Mouse (Mus musculus): ENCODE data around the gene AC124108.1. TPM values are rescaled to one million over a fixed set of nuclear protein-coding genes. Genes with fewer than 3 reads are reported as not detected.

AC124108.1 gene
- polyA plus RNA-seq, 1 experiment from 2014 or later, result 0.35 TPM

- no peaks in the 10 kb centered on the region for H3K4me1 ChIP-seq (ENCODE audit: control insufficient read depth, insufficient read depth, low read length)
- H3K36me3 ChIP-seq (ENCODE audit: control insufficient read depth, insufficient read depth, low read length), result no peaks in the 10 kb centered on the region
- no peaks in the 10 kb centered on the region for H3K27me3 ChIP-seq (ENCODE audit: control insufficient read depth, insufficient read depth, low read length)
- H3K9ac ChIP-seq (ENCODE audit: low read length), result no peak overlapping the region
- no peak overlapping the region for H3K4me2 ChIP-seq (ENCODE audit: low read depth, low read length)
- H3K4me3 ChIP-seq (replicated peaks; ENCODE audit: low read length), result no peak overlapping the region
- WGBS, result 69% methylated on average over 15 of the region's 15 CpGs
- peak overlapping the region; percentile 39; the same call in 1 of the 2 replicates for H3K27ac ChIP-seq (ENCODE audit: low read length)
- no peak for ATAC-seq (ENCODE audit: insufficient read depth, low FRiP score)
- no peaks in the 10 kb centered on the region for H3K9me3 ChIP-seq (replicated peaks; ENCODE audit: control insufficient read depth, low read length)
These were observed 40.2 kb upstream of the AC124108.1 start for GRCm38 (mm10) chr1:132150817-132151601.

DNA sequence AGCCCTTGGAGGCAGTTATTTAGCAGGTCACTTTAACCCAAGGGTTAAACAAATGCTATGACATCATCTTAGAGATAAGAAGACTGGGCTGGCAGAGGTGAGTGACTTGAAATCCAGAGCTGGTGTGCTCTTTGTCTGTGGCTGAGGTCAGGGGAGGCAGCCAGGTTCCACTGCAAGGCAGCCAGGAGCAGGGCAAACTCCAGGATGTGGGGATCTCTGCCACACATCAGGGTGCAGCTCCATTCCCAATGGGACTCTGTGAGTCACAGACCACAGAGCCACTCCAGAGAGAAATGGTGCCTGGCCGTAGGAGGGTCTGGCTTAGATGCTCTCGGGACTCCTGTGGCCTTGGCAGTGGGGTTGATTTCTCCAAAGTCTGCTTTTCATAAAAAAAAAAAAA lies 39.3 kb upstream of the AC124108.1 start:
- no peaks in the 10 kb centered on the region for H3K27me3 ChIP-seq (ENCODE audit: control insufficient read depth, insufficient read depth, low read length)
- peak; percentile 9; the same call in 1 of the 2 replicates for ATAC-seq (ENCODE audit: insufficient read depth, low FRiP score)
- H3K4me2 ChIP-seq (ENCODE audit: low read depth, low read length), result no peak overlapping the region
- no peak overlapping the region for H3K27ac ChIP-seq (ENCODE audit: low read length)
- H3K9me3 ChIP-seq (replicated peaks; ENCODE audit: control insufficient read depth, low read length), result no peaks in the 10 kb centered on the region
- no peak overlapping the region for H3K9ac ChIP-seq (ENCODE audit: low read length)
- H3K4me3 ChIP-seq (replicated peaks; ENCODE audit: low read length), result no peak overlapping the region
- H3K36me3 ChIP-seq (ENCODE audit: control insufficient read depth, insufficient read depth, low read length), result no peaks in the 10 kb centered on the region
- no peaks in the 10 kb centered on the region for H3K4me1 ChIP-seq (ENCODE audit: control insufficient read depth, insufficient read depth, low read length)
- 50% methylated on average over 2 of the region's 2 CpGs for WGBS

DNA sequence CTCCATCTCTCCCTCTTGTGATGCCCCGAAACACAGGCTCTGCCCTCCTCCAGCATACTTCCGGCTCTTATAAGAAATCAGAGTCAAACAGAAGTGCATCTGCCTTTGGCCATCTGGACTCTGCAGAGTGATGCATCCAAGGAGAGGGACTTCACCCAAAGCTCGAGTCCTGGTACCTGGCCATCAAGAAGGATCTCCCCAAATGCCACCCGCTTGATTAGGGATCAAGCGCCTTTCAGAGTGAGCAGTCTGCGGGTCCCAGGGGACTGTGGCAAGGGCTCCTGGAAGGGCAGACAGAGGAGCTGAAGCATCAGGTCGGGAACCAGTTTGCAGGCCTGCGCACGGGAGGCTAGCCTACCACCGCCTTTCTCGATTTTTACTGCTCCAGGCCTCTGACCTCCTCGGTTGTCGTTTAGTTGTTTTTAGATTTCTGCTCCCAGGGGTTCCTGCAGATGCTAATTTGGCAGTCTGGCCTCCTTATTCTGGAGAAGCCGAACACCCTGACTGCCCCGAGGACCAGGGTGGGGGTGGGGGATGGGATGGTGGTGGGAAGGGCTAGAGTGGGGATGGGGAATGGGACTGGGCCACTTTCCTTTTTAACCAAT lies 38.1 kb upstream of the AC124108.1 start:
- Histone ChIP-seq H3K27me3 (ENCODE audit: control insufficient read depth, insufficient read depth, low read length) (peaks cover 5% of the 10 kb centered on the region; the same call in 1 of the 2 replicates), H3K27ac (ENCODE audit: low read length) (no peak overlapping the region), H3K36me3 (ENCODE audit: control insufficient read depth, insufficient read depth, low read length) (no peaks in the 10 kb centered on the region), H3K9me3 (replicated peaks; ENCODE audit: control insufficient read depth, low read length) (no peaks in the 10 kb centered on the region), H3K4me1 (ENCODE audit: control insufficient read depth, insufficient read depth, low read length) (peaks cover 5% of the 10 kb centered on the region; the same call in 1 of the 2 replicates), H3K4me2 (ENCODE audit: low read depth, low read length) (no peak overlapping the region), H3K4me3 (replicated peaks; ENCODE audit: low read length) (no peak overlapping the region), H3K9ac (ENCODE audit: low read length) (no peak overlapping the region)
- WGBS, result 61% methylated on average over 15 of the region's 15 CpGs
- ATAC-seq (ENCODE audit: insufficient read depth, low FRiP score), result no peak

DNA sequence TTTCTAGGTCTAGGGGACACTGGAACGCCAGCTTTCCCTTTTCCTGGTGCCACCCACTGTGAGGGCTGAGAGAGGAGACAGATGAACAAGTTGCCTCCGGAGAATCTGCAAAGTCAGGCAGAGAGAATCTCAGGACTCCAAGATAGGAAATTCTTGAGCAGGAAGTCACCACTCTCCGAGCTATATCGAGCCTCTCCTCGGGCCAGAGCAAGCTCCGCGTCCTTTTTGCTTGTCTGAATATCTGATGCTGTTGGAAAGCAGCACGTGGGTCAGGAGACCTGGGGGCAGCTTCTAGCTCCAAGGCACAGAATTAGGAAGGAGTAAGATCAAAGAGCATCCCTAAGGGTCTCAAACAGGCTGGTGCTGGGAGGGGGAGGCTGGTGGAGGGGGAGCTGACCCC lies 37.6 kb upstream of the AC124108.1 start:
- no peak for ATAC-seq (ENCODE audit: insufficient read depth, low FRiP score)
- Histone ChIP-seq H3K36me3 (ENCODE audit: control insufficient read depth, insufficient read depth, low read length) (no peaks in the 10 kb centered on the region), H3K27me3 (ENCODE audit: control insufficient read depth, insufficient read depth, low read length) (peaks cover 8% of the 10 kb centered on the region; the same call in 1 of the 2 replicates), H3K4me3 (replicated peaks; ENCODE audit: low read length) (no peak overlapping the region), H3K4me1 (ENCODE audit: control insufficient read depth, insufficient read depth, low read length) (peaks cover 5% of the 10 kb centered on the region; the same call in 1 of the 2 replicates), H3K4me2 (ENCODE audit: low read depth, low read length) (no peak overlapping the region), H3K9ac (ENCODE audit: low read length) (no peak overlapping the region), H3K9me3 (replicated peaks; ENCODE audit: control insufficient read depth, low read length) (no peaks in the 10 kb centered on the region), H3K27ac (ENCODE audit: low read length) (no peak overlapping the region)
- 47% methylated on average over 8 of the region's 8 CpGs for WGBS

GRCm38 (mm10) chr1:132155737-132156136 lies 35.5 kb upstream of the AC124108.1 start:
- ATAC-seq (ENCODE audit: insufficient read depth, low FRiP score), result no peak
- Histone ChIP-seq H3K4me3 (replicated peaks; ENCODE audit: low read length) (no peak overlapping the region), H3K27ac (ENCODE audit: low read length) (no peak overlapping the region), H3K4me1 (ENCODE audit: control insufficient read depth, insufficient read depth, low read length) (peaks cover 14% of the 10 kb centered on the region), H3K36me3 (ENCODE audit: control insufficient read depth, insufficient read depth, low read length) (no peaks in the 10 kb centered on the region), H3K9me3 (replicated peaks; ENCODE audit: control insufficient read depth, low read length) (no peaks in the 10 kb centered on the region), H3K27me3 (ENCODE audit: control insufficient read depth, insufficient read depth, low read length) (peaks cover 14% of the 10 kb centered on the region; the same call in 1 of the 2 replicates), H3K9ac (ENCODE audit: low read length) (no peak overlapping the region), H3K4me2 (ENCODE audit: low read depth, low read length) (no peak overlapping the region)
- WGBS, result 14% methylated on average over 6 of the region's 6 CpGs

- Histone ChIP-seq H3K4me2 (ENCODE audit: low read depth, low read length) (no peak overlapping the region), H3K4me1 (ENCODE audit: control insufficient read depth, insufficient read depth, low read length) (peaks cover 14% of the 10 kb centered on the region), H3K36me3 (ENCODE audit: control insufficient read depth, insufficient read depth, low read length) (no peaks in the 10 kb centered on the region), H3K4me3 (replicated peaks; ENCODE audit: low read length) (no peak overlapping the region), H3K27me3 (ENCODE audit: control insufficient read depth, insufficient read depth, low read length) (peaks cover 14% of the 10 kb centered on the region; the same call in 1 of the 2 replicates), H3K9me3 (replicated peaks; ENCODE audit: control insufficient read depth, low read length) (no peaks in the 10 kb centered on the region), H3K27ac (ENCODE audit: low read length) (no peak overlapping the region), H3K9ac (ENCODE audit: low read length) (no peak overlapping the region)
- ATAC-seq (ENCODE audit: insufficient read depth, low FRiP score), result peak; percentile 43; the same call in 1 of the 2 replicates
- WGBS, result 23% methylated on average over 14 of the region's 14 CpGs
These were observed 34.1 kb upstream of the AC124108.1 start for GRCm38 (mm10) chr1:132157016-132157781.

GRCm38 (mm10) chr1:132157808-132158207 lies 33.4 kb upstream of the AC124108.1 start:
- 28% methylated on average over 7 of the region's 7 CpGs for WGBS
- ATAC-seq (ENCODE audit: insufficient read depth, low FRiP score), result no peak

GRCm38 (mm10) chr1:132158741-132159140 lies 32.5 kb upstream of the AC124108.1 start:
- no peaks in the 10 kb centered on the region for H3K9me3 ChIP-seq (replicated peaks; ENCODE audit: control insufficient read depth, low read length)
- H3K9ac ChIP-seq (ENCODE audit: low read length), result no peak overlapping the region
- peaks cover 14% of the 10 kb centered on the region for H3K4me1 ChIP-seq (ENCODE audit: control insufficient read depth, insufficient read depth, low read length)
- no peak overlapping the region for H3K27ac ChIP-seq (ENCODE audit: low read length)
- peaks cover 14% of the 10 kb centered on the region; the same call in 1 of the 2 replicates for H3K27me3 ChIP-seq (ENCODE audit: control insufficient read depth, insufficient read depth, low read length)
- H3K4me2 ChIP-seq (ENCODE audit: low read depth, low read length), result no peak overlapping the region
- H3K36me3 ChIP-seq (ENCODE audit: control insufficient read depth, insufficient read depth, low read length), result no peaks in the 10 kb centered on the region
- H3K4me3 ChIP-seq (replicated peaks; ENCODE audit: low read length), result no peak overlapping the region
- WGBS, result 43% methylated on average over 2 of the region's 2 CpGs
- peak; percentile 41; the same call in 1 of the 2 replicates for ATAC-seq (ENCODE audit: insufficient read depth, low FRiP score)

More at GRCm38 (mm10) chr1:132157808-132158207, 33.4 kb upstream of the AC124108.1 start:
- no peaks in the 10 kb centered on the region for H3K9me3 ChIP-seq (replicated peaks; ENCODE audit: control insufficient read depth, low read length)
- no peaks in the 10 kb centered on the region for H3K36me3 ChIP-seq (ENCODE audit: control insufficient read depth, insufficient read depth, low read length)
- H3K27ac ChIP-seq (ENCODE audit: low read length), result no peak overlapping the region
- no peak overlapping the region for H3K4me2 ChIP-seq (ENCODE audit: low read depth, low read length)
- H3K9ac ChIP-seq (ENCODE audit: low read length), result no peak overlapping the region
- H3K4me3 ChIP-seq (replicated peaks; ENCODE audit: low read length), result no peak overlapping the region
- peaks cover 14% of the 10 kb centered on the region for H3K4me1 ChIP-seq (ENCODE audit: control insufficient read depth, insufficient read depth, low read length)
- H3K27me3 ChIP-seq (ENCODE audit: control insufficient read depth, insufficient read depth, low read length), result peaks cover 14% of the 10 kb centered on the region; the same call in 1 of the 2 replicates

All from stomach, embryonic 16.5 days (tissue).